Mouse (Mus musculus): ENCODE measurements around the gene Gm14190. TPM values are rescaled to one million over a fixed set of nuclear protein-coding genes. Genes with fewer than 3 reads are reported as not detected.

Gm14190 gene
- polyA plus RNA-seq (2021; fragmentation: Nextera tagmentation) = not detected in 2 replicates
- long read RNA-seq, experiment 1 = 0 reads
- long read RNA-seq, experiment 2 = 0 reads

GRCm38 (mm10) chr11:99690463-99690862 is at the start of gene Gm14190:
TSS of gene Gm14190 (minus strand) at chr11:99690740.

GRCm38 (mm10) chr11:99734190-99734589 is 43.6 kb upstream of the Gm14190 start, which contains the start of gene Gm14180:
TSS of gene Gm14180 (minus strand) at chr11:99734290.

GRCm38 (mm10) chr11:99665860-99666259 is 24.7 kb downstream of the Gm14190 start, which contains the start of gene Krtap4-6:
TSS of gene Krtap4-6 (minus strand) at chr11:99665960.

GRCm38 (mm10) chr11:99658467-99659010 is 32.0 kb downstream of the Gm14190 start, which contains the start of gene Gm11563:
TSS of gene Gm11563 (minus strand) at chr11:99658960.

GRCm38 (mm10) chr11:99650136-99650535 is 40.4 kb downstream of the Gm14190 start, which contains the start of gene Gm11555:
TSS of gene Gm11555 (minus strand) at chr11:99650236.

GRCm38 (mm10) chr11:99643635-99644139 is 46.9 kb downstream of the Gm14190 start, which contains the start of gene Krtap4-7:
TSS of gene Krtap4-7 (minus strand) at chr11:99644089.

Other genes with a start within 250 kb of the Gm14190 start
- gene Krt23, start 197.6 kb downstream of the Gm14190 start, polyA plus RNA-seq (2021; fragmentation: Nextera tagmentation) = not detected in 2 replicates
- not detected in 2 replicates for gene Krt39, start 169.4 kb downstream of the Gm14190 start, polyA plus RNA-seq (2021; fragmentation: Nextera tagmentation)
- gene Krt40, start 147.6 kb downstream of the Gm14190 start, polyA plus RNA-seq (2021; fragmentation: Nextera tagmentation) = not detected in 2 replicates
- gene Krtap3-3, start 139.9 kb downstream of the Gm14190 start, polyA plus RNA-seq (2021; fragmentation: Nextera tagmentation) = not detected in 2 replicates
- gene Krtap3-2, start 133.9 kb downstream of the Gm14190 start, polyA plus RNA-seq (2021; fragmentation: Nextera tagmentation) = not detected in 2 replicates
- not detected in 2 replicates for gene Gm11939, start 131.3 kb downstream of the Gm14190 start, polyA plus RNA-seq (2021; fragmentation: Nextera tagmentation)
- not detected in 2 replicates for gene Krtap3-1, start 124.1 kb downstream of the Gm14190 start, polyA plus RNA-seq (2021; fragmentation: Nextera tagmentation)
- gene Krtap1-5, start 109.7 kb downstream of the Gm14190 start, polyA plus RNA-seq (2021; fragmentation: Nextera tagmentation) = not detected in 2 replicates
- gene Krtap1-4, start 107.1 kb downstream of the Gm14190 start, polyA plus RNA-seq (2021; fragmentation: Nextera tagmentation) = not detected in 2 replicates
- not detected in 2 replicates for gene Krtap1-3, start 99.4 kb downstream of the Gm14190 start, polyA plus RNA-seq (2021; fragmentation: Nextera tagmentation)
- not detected in 2 replicates for gene Krtap9-3, start 92.6 kb downstream of the Gm14190 start, polyA plus RNA-seq (2021; fragmentation: Nextera tagmentation)
- gene Gm11938, start 87.4 kb downstream of the Gm14190 start, polyA plus RNA-seq (2021; fragmentation: Nextera tagmentation) = not detected in 2 replicates
- gene Gm11937, start 80.6 kb downstream of the Gm14190 start, polyA plus RNA-seq (2021; fragmentation: Nextera tagmentation) = not detected in 2 replicates
- gene Krtap2-4, start 75.9 kb downstream of the Gm14190 start, polyA plus RNA-seq (2021; fragmentation: Nextera tagmentation) = not detected in 2 replicates
- gene Gm11562, start 70.3 kb downstream of the Gm14190 start, polyA plus RNA-seq (2021; fragmentation: Nextera tagmentation) = not detected in 2 replicates
- gene Krtap4-1, start 62.5 kb downstream of the Gm14190 start, polyA plus RNA-seq (2021; fragmentation: Nextera tagmentation) = not detected in 2 replicates
- not detected in 2 replicates for gene Krtap4-2, start 55.7 kb downstream of the Gm14190 start, polyA plus RNA-seq (2021; fragmentation: Nextera tagmentation)
- not detected in 2 replicates for gene Krtap4-7, start 46.7 kb downstream of the Gm14190 start, polyA plus RNA-seq (2021; fragmentation: Nextera tagmentation)
- gene Gm11555, start 40.5 kb downstream of the Gm14190 start, polyA plus RNA-seq (2021; fragmentation: Nextera tagmentation) = not detected in 2 replicates
- not detected in 2 replicates for gene Gm11563, start 31.8 kb downstream of the Gm14190 start, polyA plus RNA-seq (2021; fragmentation: Nextera tagmentation)
- gene Krtap4-6, start 24.8 kb downstream of the Gm14190 start, polyA plus RNA-seq (2021; fragmentation: Nextera tagmentation) = not detected in 2 replicates
- gene Gm14180, start 43.5 kb upstream of the Gm14190 start, polyA plus RNA-seq (2021; fragmentation: Nextera tagmentation) = not detected in 2 replicates
- not detected in 2 replicates for gene Gm11595, start 82.2 kb upstream of the Gm14190 start, polyA plus RNA-seq (2021; fragmentation: Nextera tagmentation)
- not detected in 2 replicates for gene Krtap4-8, start 90.0 kb upstream of the Gm14190 start, polyA plus RNA-seq (2021; fragmentation: Nextera tagmentation)
- not detected in 2 replicates for gene Krtap4-9, start 94.5 kb upstream of the Gm14190 start, polyA plus RNA-seq (2021; fragmentation: Nextera tagmentation)
- gene Gm11596, start 102.7 kb upstream of the Gm14190 start, polyA plus RNA-seq (2021; fragmentation: Nextera tagmentation) = not detected in 2 replicates
- gene Gm11569, start 108.2 kb upstream of the Gm14190 start, polyA plus RNA-seq (2021; fragmentation: Nextera tagmentation) = not detected in 2 replicates
- not detected in 2 replicates for gene Gm11554, start 113.7 kb upstream of the Gm14190 start, polyA plus RNA-seq (2021; fragmentation: Nextera tagmentation)
- not detected in 2 replicates for gene Krtap4-13, start 119.2 kb upstream of the Gm14190 start, polyA plus RNA-seq (2021; fragmentation: Nextera tagmentation)
- not detected in 2 replicates for gene Gm11564, start 124.9 kb upstream of the Gm14190 start, polyA plus RNA-seq (2021; fragmentation: Nextera tagmentation)
- not detected in 2 replicates for gene 2300003K06Rik, start 147.3 kb upstream of the Gm14190 start, polyA plus RNA-seq (2021; fragmentation: Nextera tagmentation)
- gene Krtap4-16, start 160.9 kb upstream of the Gm14190 start, polyA plus RNA-seq (2021; fragmentation: Nextera tagmentation) = not detected in 2 replicates
- not detected in 2 replicates for gene Gm11568, start 167.2 kb upstream of the Gm14190 start, polyA plus RNA-seq (2021; fragmentation: Nextera tagmentation)
- not detected in 2 replicates for gene Gm11559, start 173.7 kb upstream of the Gm14190 start, polyA plus RNA-seq (2021; fragmentation: Nextera tagmentation)
- not detected in 2 replicates for gene Krtap9-1, start 182.6 kb upstream of the Gm14190 start, polyA plus RNA-seq (2021; fragmentation: Nextera tagmentation)
- gene Gm11567, start 188.4 kb upstream of the Gm14190 start, polyA plus RNA-seq (2021; fragmentation: Nextera tagmentation) = not detected in 2 replicates
- not detected in 2 replicates for gene Krtap31-1, start 217.2 kb upstream of the Gm14190 start, polyA plus RNA-seq (2021; fragmentation: Nextera tagmentation)
- not detected in 2 replicates for gene Gm11565, start 224.0 kb upstream of the Gm14190 start, polyA plus RNA-seq (2021; fragmentation: Nextera tagmentation)
- gene Krtap31-2, start 245.6 kb upstream of the Gm14190 start, polyA plus RNA-seq (2021; fragmentation: Nextera tagmentation) = not detected in 2 replicates

Measured in left cerebral cortex, adult 6 months (tissue).